Mouse (Mus musculus) liver, embryonic 14.5 days (tissue): ENCODE measurements around the gene Gucy1b2.

Experiments used
- CTCF ChIP-seq: IDR thresholded peaks from 2 replicates; pipeline ENCODE4 v1.5.1; 2016; ENCODE audit warnings: antibody characterized with exemption, low read depth, control low read depth
- EP300 ChIP-seq: IDR thresholded peaks from 2 replicates; pipeline ENCODE4 v1.6.1; 2016; ENCODE audit warnings: antibody characterized with exemption, low read depth

DNA sequence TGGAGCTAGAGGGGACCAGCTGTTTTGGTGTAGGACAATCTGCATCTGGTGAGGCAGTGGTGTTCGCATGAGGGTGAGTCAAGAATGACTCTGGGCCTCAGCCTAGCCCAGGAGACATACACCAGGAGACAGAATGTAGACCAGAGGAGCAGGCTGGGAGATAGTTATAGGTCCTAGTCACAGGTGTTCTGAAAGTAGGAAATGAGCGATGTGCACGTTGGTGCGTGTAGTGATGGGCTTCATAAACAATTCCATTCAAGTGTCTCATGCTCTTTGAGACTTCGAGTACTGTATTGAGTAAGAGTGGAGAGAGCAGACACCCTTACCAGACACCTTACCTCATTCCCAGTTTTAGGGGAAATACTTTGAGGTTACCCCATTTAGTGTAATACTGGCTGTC is 102.3 kb downstream of the Gucy1b2 start:
- TF ChIP-seq CTCF (no peak), EP300 (no peak)
